Mouse (Mus musculus) CH12.LX (cell line): ENCODE results near the gene Cfap97d2. TPM values are rescaled to one million over a fixed set of nuclear protein-coding genes. Genes with fewer than 3 reads are reported as not detected.

Experiments used
- DNase-seq: peaks from one replicate; pipeline ENCODE4 v3.0.0-alpha.2; 2013; ENCODE audit errors: extremely low read depth
- H3K27ac ChIP-seq: 2 replicates; pipeline ENCODE4 v1.5.1; 2012; ENCODE audit warnings: low read depth, mild to moderate bottlenecking, control low read depth, moderate library complexity; ENCODE audit not compliant: insufficient read depth
- H3K27me3 ChIP-seq: replicated peaks from 2 replicates; pipeline ENCODE3; 2012; ENCODE audit warnings: inconsistent platforms
- H3K36me3 ChIP-seq, 2 experiments: replicated peaks in 1 of 2; 2 replicates each; pipeline versions ENCODE3 to v1.6.1; 2012; ENCODE audit warnings: inconsistent platforms in 1 of 2, low read length in 1 of 2, mild to moderate bottlenecking in 1 of 2, mixed read lengths in 1 of 2, moderate library complexity in 1 of 2; ENCODE audit not compliant: control insufficient read depth in 1 of 2, insufficient read depth in 1 of 2
- H3K4me1 ChIP-seq, 2 experiments: 2 replicates each; pipeline ENCODE4 v1.6.1; 2012; ENCODE audit warnings: inconsistent platforms in 1 of 2, moderate library complexity in 1 of 2; ENCODE audit not compliant: insufficient read depth in 2 of 2, control insufficient read depth in 1 of 2
- H3K4me2 ChIP-seq: 2 replicates; pipeline ENCODE4 v1.6.1; 2012; ENCODE audit warnings: low read depth, mild to moderate bottlenecking, control low read depth; ENCODE audit not compliant: poor library complexity, insufficient read depth, severe bottlenecking
- H3K4me3 ChIP-seq, 3 experiments: fragments of 150-350 bp in 1 of 3; sonication (generic) in 1 of 3; replicated peaks in 1 of 3; 2 replicates each; pipeline versions ENCODE3 to v1.5.1; 2011 to 2012; ENCODE audit warnings: low read depth in 2 of 3, low read length in 2 of 3, mild to moderate bottlenecking in 2 of 3, moderate library complexity in 2 of 3, control low read depth in 1 of 3, improper control_type of control experiment in 1 of 3, inconsistent platforms in 1 of 3, mixed read lengths in 1 of 3; ENCODE audit not compliant: poor library complexity in 1 of 3
- H3K79me2 ChIP-seq: replicated peaks from 2 replicates; pipeline ENCODE4 v1.6.1; 2012; ENCODE audit warnings: mild to moderate bottlenecking, moderate library complexity; ENCODE audit not compliant: control insufficient read depth, poor library complexity, insufficient read depth, severe bottlenecking; ENCODE audit errors: extremely low read depth
- H3K9ac ChIP-seq: 2 replicates; pipeline ENCODE4 v1.6.1; 2012; ENCODE audit warnings: low read depth, mild to moderate bottlenecking, control low read depth, moderate library complexity; ENCODE audit not compliant: insufficient read depth
- H3K9me3 ChIP-seq: replicated peaks from 2 replicates; pipeline ENCODE3; 2012; ENCODE audit warnings: low read length, inconsistent platforms, mixed read lengths
- BHLHE40 ChIP-seq: IDR thresholded peaks from 2 replicates; pipeline ENCODE4 v1.6.1; 2011; ENCODE audit warnings: mild to moderate bottlenecking, low read depth, low read length, improper control_type of control experiment
- CHD1 ChIP-seq: IDR thresholded peaks from 2 replicates; pipeline ENCODE4 v1.6.1; 2012; ENCODE audit warnings: low read depth, low read length, improper control_type of control experiment, inconsistent platforms
- CTCF ChIP-seq, 2 experiments: IDR thresholded peaks in 1 of 2; conservative IDR thresholded peaks in 1 of 2; 2 replicates each; pipeline ENCODE4 v1.5.1; 2011 to 2012; ENCODE audit warnings: low read depth in 2 of 2, low read length in 2 of 2, improper control_type of control experiment in 1 of 2, inconsistent platforms in 1 of 2, mild to moderate bottlenecking in 1 of 2, moderate library complexity in 1 of 2
- E2F4 ChIP-seq: IDR thresholded peaks from 2 replicates; pipeline ENCODE4 v1.6.1; 2011; ENCODE audit warnings: low read depth, low read length, improper control_type of control experiment; ENCODE audit not compliant: insufficient replicate concordance
- ELF1 ChIP-seq: IDR thresholded peaks from 2 replicates; pipeline ENCODE4 v1.6.1; 2014; ENCODE audit warnings: low read depth, mild to moderate bottlenecking, inconsistent platforms, low read length, improper control_type of control experiment
- EP300 ChIP-seq: IDR thresholded peaks from 2 replicates; pipeline ENCODE4 v1.6.1; 2011; ENCODE audit warnings: low read length, improper control_type of control experiment
- GABPA ChIP-seq: IDR thresholded peaks from 2 replicates; pipeline ENCODE4 v1.6.1; 2012; ENCODE audit warnings: low read depth, low read length, improper control_type of control experiment, inconsistent platforms; ENCODE audit not compliant: insufficient replicate concordance
- HCFC1 ChIP-seq: IDR thresholded peaks from 2 replicates; pipeline ENCODE4 v1.6.1; 2012; ENCODE audit warnings: low read depth, mild to moderate bottlenecking, inconsistent platforms, low read length, improper control_type of control experiment
- IRF4 ChIP-seq: IDR thresholded peaks from 2 replicates; pipeline ENCODE4 v1.6.1; 2014; ENCODE audit warnings: low read depth, mild to moderate bottlenecking, inconsistent platforms, low read length, improper control_type of control experiment
- JUN ChIP-seq: IDR thresholded peaks from 2 replicates; pipeline ENCODE4 v1.6.1; 2011; ENCODE audit warnings: low read depth, mild to moderate bottlenecking, low read length, improper control_type of control experiment, moderate library complexity; ENCODE audit not compliant: insufficient read depth
- KAT2A ChIP-seq: IDR thresholded peaks from 2 replicates; pipeline ENCODE4 v1.6.1; 2012; ENCODE audit warnings: low read length, improper control_type of control experiment, inconsistent platforms; ENCODE audit not compliant: insufficient replicate concordance
- MAX ChIP-seq: IDR thresholded peaks from 2 replicates; pipeline ENCODE4 v1.6.1; 2011; ENCODE audit warnings: low read length, improper control_type of control experiment
- MAZ ChIP-seq: IDR thresholded peaks from 2 replicates; pipeline ENCODE4 v1.6.1; 2012; ENCODE audit warnings: low read depth, mild to moderate bottlenecking, inconsistent platforms, low read length, improper control_type of control experiment, moderate library complexity
- MYC ChIP-seq: IDR thresholded peaks from 2 replicates; pipeline ENCODE4 v1.6.1; 2011; ENCODE audit warnings: low read depth, mild to moderate bottlenecking, improper control_type of control experiment, low read length
- PAX5 ChIP-seq: IDR thresholded peaks from 2 replicates; pipeline ENCODE4 v1.6.1; 2012; ENCODE audit warnings: low read length, inconsistent platforms, mixed read lengths
- POLR2A ChIP-seq: IDR thresholded peaks from 2 replicates; pipeline ENCODE4 v1.6.1; 2011; ENCODE audit warnings: low read depth, mild to moderate bottlenecking, improper control_type of control experiment, low read length
- POLR2AphosphoS2 ChIP-seq: IDR thresholded peaks from 2 replicates; pipeline ENCODE4 v1.6.1; 2011; ENCODE audit warnings: low read depth, low read length, improper control_type of control experiment
- SIN3A ChIP-seq: IDR thresholded peaks from 2 replicates; pipeline ENCODE4 v1.6.1; 2012; ENCODE audit warnings: low read length, improper control_type of control experiment, inconsistent platforms
- SMC3 ChIP-seq: IDR thresholded peaks from 2 replicates; pipeline ENCODE4 v1.6.1; 2011; ENCODE audit warnings: low read depth, low read length, improper control_type of control experiment
- TBP ChIP-seq: conservative IDR thresholded peaks from 2 replicates; pipeline ENCODE4 v1.6.1; 2011; ENCODE audit warnings: low read depth, low read length, improper control_type of control experiment
- TCF12 ChIP-seq: IDR thresholded peaks from 2 replicates; pipeline ENCODE4 v1.6.1; 2014; ENCODE audit warnings: low read depth, mild to moderate bottlenecking, inconsistent platforms, low read length, improper control_type of control experiment
- UBTF ChIP-seq: IDR thresholded peaks from 2 replicates; pipeline ENCODE4 v1.6.1; 2012; ENCODE audit warnings: low read depth, mild to moderate bottlenecking, inconsistent platforms, low read length, improper control_type of control experiment, moderate library complexity
- USF2 ChIP-seq: conservative IDR thresholded peaks from 2 replicates; pipeline ENCODE4 v1.6.1; 2011; ENCODE audit warnings: low read depth, low read length, improper control_type of control experiment
- ZKSCAN1 ChIP-seq: IDR thresholded peaks from 2 replicates; pipeline ENCODE4 v1.6.1; 2012; ENCODE audit warnings: low read depth, inconsistent platforms, low read length, improper control_type of control experiment, borderline replicate concordance
- ZNF384 ChIP-seq: IDR thresholded peaks from 2 replicates; pipeline ENCODE4 v1.6.1; 2012; ENCODE audit warnings: low read depth, low read length, improper control_type of control experiment, inconsistent platforms
- dilution Hi-C: fragments of 300-500 bp; cut with MboI; formaldehyde crosslinking; loops from 2 replicates; pipeline ENCODE4 v1.14.3; 2020; ENCODE audit warnings: low sequenced_read_pairs; ENCODE audit not compliant: extremely low pct_unique_long_range_greater_than_20kb, extremely low pct_ligation_motif_present
- in situ Hi-C: fragments of 300-500 bp; cut with MboI; formaldehyde crosslinking; loops from 3 replicates; pipeline ENCODE4 v1.14.3; 2019; ENCODE audit warnings: low sequenced_read_pairs, low pct_ligation_motif_present, low pct_unique_long_range_greater_than_20kb, mixed read lengths
- polyA plus RNA-seq: library from polyadenylated mRNA; unstranded; fragments of >175 nt; gene quantifications from 2 replicates; pipeline ENCODE4 v1.2.1, GENCODE M21; 2012; ENCODE audit warnings: low read depth; ENCODE audit not compliant: insufficient read length
- total RNA-seq, 2 experiments: library from RNA; depleted of rRNA; stranded (reverse); fragments of 300-350 nt in 1 of 2; fragments of >200 nt in 1 of 2; gene quantifications; 2 replicates each; pipeline ENCODE4 v1.2.3; 2012 to 2014

Cfap97d2 gene
- total and polyA plus RNA-seq, 3 experiments = not detected

- Histone ChIP-seq H3K36me3 (peaks cover 0 to 30% of the 10 kb centered on the region in 2 experiments), H3K9me3 (no peaks in the 10 kb centered on the region), H3K4me3 (no peak overlapping the region), H3K27me3 (no peaks in the 10 kb centered on the region), H3K4me2 (no peak overlapping the region), H3K9ac (no peak overlapping the region), H3K4me1 (peaks cover 0 to 9% of the 10 kb centered on the region in 2 experiments; a peak in 1 of 4 replicates), H3K27ac (no peak overlapping the region), H3K79me2 (no peaks in the 10 kb centered on the region)
- DNase-seq = no peak
- in situ Hi-C loops = no loop called here
- dilution Hi-C loops = no loop called here
- TF ChIP-seq EP300 (no peak), TCF12 (no peak), BHLHE40 (no peak), KAT2A (no peak), E2F4 (no peak), CTCF (conservative IDR thresholded peaks at IDR 0.05 in 1 of 2, IDR thresholded peaks at IDR 0.05 in 1 of 2; ENCODE audit: low read depth in 2 of 2, low read length in 2 of 2) (no peak), MAX (no peak), TBP (no peak), HCFC1 (no peak), ELF1 (no peak), JUN (no peak), MAZ (no peak), ZNF384 (no peak)
These were observed 45.4 kb upstream of the Cfap97d2 start for GRCm38 (mm10) chr8:13660323-13660722.

- Histone ChIP-seq H3K4me2 (no peak overlapping the region), H3K9me3 (no peaks in the 10 kb centered on the region), H3K9ac (no peak overlapping the region), H3K4me1 (peaks cover 0 to 9% of the 10 kb centered on the region in 2 experiments; a peak in 1 of 4 replicates), H3K79me2 (no peaks in the 10 kb centered on the region), H3K27me3 (no peaks in the 10 kb centered on the region), H3K36me3 (peaks cover 0 to 50% of the 10 kb centered on the region in 2 experiments), H3K27ac (no peak overlapping the region), H3K4me3 (no peak overlapping the region)
- in situ Hi-C loops = no loop called here
- dilution Hi-C loops = no loop called here
- no peak for TF ChIP-seq PAX5
- TF ChIP-seq JUN = no peak
- TF ChIP-seq GABPA = no peak
- no peak for TF ChIP-seq USF2
- TF ChIP-seq CHD1 = no peak
- TF ChIP-seq SIN3A = no peak
- no peak for TF ChIP-seq POLR2A
- no peak for TF ChIP-seq SMC3
- no peak for TF ChIP-seq E2F4
- no peak for TF ChIP-seq MAZ
- no peak for TF ChIP-seq ELF1
- TF ChIP-seq UBTF = no peak
- TF ChIP-seq TBP = no peak
- no peak for TF ChIP-seq MYC
- TF ChIP-seq IRF4 = no peak
- no peak for TF ChIP-seq EP300
- no peak for TF ChIP-seq ZKSCAN1
- TF ChIP-seq KAT2A = no peak
- no peak for TF ChIP-seq POLR2AphosphoS2
- no peak for DNase-seq
These were observed 40.9 kb upstream of the Cfap97d2 start for GRCm38 (mm10) chr8:13664711-13665210.
